Mouse (Mus musculus) small intestine, adult 2 months (tissue): ENCODE data around the gene Emg1. TPM values are rescaled to one million over a fixed set of nuclear protein-coding genes. Genes with fewer than 3 reads are reported as not detected.
"Not testable (repeated sequence)": the region's sequence is repeated elsewhere in the genome, so short reads cannot be mapped to it uniquely, and the experiment has no call there.

Experiments used
- H3K27ac ChIP-seq: fragments of 200-500 bp; 2 replicates; pipeline ENCODE4 v1.5.1; 2012; ENCODE audit warnings: low read depth, low read length, control low read depth, inconsistent platforms; ENCODE audit not compliant: insufficient read depth
- H3K27me3 ChIP-seq: fragments of 200-500 bp; 2 replicates; pipeline ENCODE4 v1.6.1; 2012; ENCODE audit warnings: mild to moderate bottlenecking, moderate library complexity, low read length, inconsistent platforms; ENCODE audit not compliant: control insufficient read depth, insufficient read depth
- H3K36me3 ChIP-seq: fragments of 200-500 bp; 2 replicates; pipeline ENCODE4 v1.6.1; 2012; ENCODE audit warnings: mild to moderate bottlenecking, low read length, control low read depth, inconsistent platforms; ENCODE audit not compliant: control insufficient read depth, insufficient read depth
- H3K4me1 ChIP-seq: fragments of 200-500 bp; 2 replicates; pipeline ENCODE4 v1.6.1; 2012; ENCODE audit warnings: low read length, inconsistent platforms, mixed read lengths; ENCODE audit not compliant: control insufficient read depth, insufficient read depth, insufficient read length
- H3K4me3 ChIP-seq: fragments of 200-500 bp; 2 replicates; pipeline ENCODE4 v1.5.1; 2012; ENCODE audit warnings: low read depth, mild to moderate bottlenecking, control low read depth, inconsistent platforms, low read length, moderate library complexity
- CTCF ChIP-seq: fragments of 200-500 bp; IDR thresholded peaks from 2 replicates; pipeline ENCODE4 v1.5.1; 2012; ENCODE audit warnings: low read depth, mild to moderate bottlenecking, control low read depth, inconsistent platforms, low read length, moderate library complexity, mixed read lengths; ENCODE audit not compliant: insufficient replicate concordance, insufficient read length; ENCODE audit errors: extremely low read depth
- POLR2A ChIP-seq: fragments of 200-500 bp; IDR thresholded peaks from 2 replicates; pipeline ENCODE4 v1.6.1; 2012; ENCODE audit warnings: low read depth, mild to moderate bottlenecking, control low read depth, inconsistent platforms, low read length, moderate library complexity
- WGBS: fragments of 180-500 bp; shearing (Covaris S2); methylation state at CpG from one replicate; pipeline ENCODE4 v1.1.7; 2018; 5-methylcytosine and 5-hydroxymethylcytosine counted together
- polyA plus RNA-seq: library from polyadenylated mRNA; depleted of rRNA; stranded (reverse); fragments of >200 nt; gene quantifications from 2 replicates; pipeline ENCODE4 v1.2.3, GENCODE M21; 2012

The Emg1 gene
- polyA plus RNA-seq, 1 experiment = 34.9 TPM

DNA sequence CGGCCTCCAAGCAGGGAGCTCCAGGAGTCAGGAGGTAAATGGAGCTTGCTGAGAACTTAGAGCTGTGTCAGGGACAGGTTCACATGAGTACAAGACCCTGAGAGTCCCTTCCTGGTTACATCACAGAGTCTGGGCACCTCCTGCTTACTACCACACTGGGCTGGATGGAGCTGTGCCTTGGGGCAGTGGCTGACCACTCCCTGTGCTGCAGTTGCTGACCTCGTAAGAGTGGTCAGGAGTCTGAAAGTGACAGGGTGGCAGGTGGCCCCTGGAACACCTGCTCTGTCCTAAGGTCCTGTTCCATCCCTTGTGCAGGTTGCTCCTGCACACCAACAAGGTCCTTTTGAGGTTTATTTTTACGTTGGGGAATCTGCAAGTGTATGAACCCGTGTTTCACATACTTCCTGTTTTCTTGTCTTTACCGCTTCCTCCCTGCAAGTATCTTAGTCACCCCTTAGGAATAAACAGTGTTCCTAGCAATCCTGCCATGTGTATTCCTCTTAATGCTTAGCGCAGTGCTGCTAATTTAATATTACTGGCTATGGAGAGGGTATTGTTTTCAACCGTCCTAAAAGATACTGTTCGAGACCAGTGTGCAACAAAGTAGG, 23.7 kb downstream of the Emg1 start:
- no peak for TF ChIP-seq POLR2A
- Histone ChIP-seq H3K27ac (no peak overlapping the region; the same call in 1 of the 2 replicates), H3K4me1 (peaks cover 26% of the 10 kb centered on the region; the same call in 1 of the 2 replicates), H3K4me3 (no peak overlapping the region), H3K27me3 (no peaks in the 10 kb centered on the region), H3K36me3 (peaks cover under 1% of the 10 kb centered on the region; the same call in 1 of the 2 replicates)
- WGBS = 61% methylated on average over 8 of the region's 8 CpGs

DNA sequence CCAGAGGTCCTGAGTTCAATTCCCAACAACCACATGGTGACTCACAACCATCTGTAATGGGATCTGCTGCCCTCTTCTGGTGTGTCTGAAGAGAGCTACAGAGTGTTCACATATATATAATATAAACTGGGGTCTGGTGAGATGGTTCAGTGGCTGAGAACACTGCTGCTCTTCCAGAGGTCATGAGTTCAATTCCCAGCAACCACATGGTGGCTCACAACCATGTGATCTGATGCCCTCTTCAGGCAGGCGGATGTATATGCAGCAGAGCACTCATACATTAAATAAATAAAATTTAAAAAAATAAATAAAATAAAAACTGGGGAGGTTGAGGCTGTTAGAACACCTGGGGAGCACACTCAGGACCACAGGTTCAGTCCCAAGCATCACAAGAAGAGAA, 25.3 kb downstream of the Emg1 start:
- 77% methylated on average over 1 of the region's 1 CpGs for WGBS
- TF ChIP-seq CTCF = peak; percentile 41; the same call in 1 of the 2 replicates
- H3K4me3 ChIP-seq, H3K36me3 ChIP-seq, H3K27me3 ChIP-seq: not testable (repeated sequence)
- peaks cover 29% of the 10 kb centered on the region; the same call in 1 of the 2 replicates for H3K4me1 ChIP-seq
- H3K27ac ChIP-seq = peak overlapping the region; percentile 86

DNA sequence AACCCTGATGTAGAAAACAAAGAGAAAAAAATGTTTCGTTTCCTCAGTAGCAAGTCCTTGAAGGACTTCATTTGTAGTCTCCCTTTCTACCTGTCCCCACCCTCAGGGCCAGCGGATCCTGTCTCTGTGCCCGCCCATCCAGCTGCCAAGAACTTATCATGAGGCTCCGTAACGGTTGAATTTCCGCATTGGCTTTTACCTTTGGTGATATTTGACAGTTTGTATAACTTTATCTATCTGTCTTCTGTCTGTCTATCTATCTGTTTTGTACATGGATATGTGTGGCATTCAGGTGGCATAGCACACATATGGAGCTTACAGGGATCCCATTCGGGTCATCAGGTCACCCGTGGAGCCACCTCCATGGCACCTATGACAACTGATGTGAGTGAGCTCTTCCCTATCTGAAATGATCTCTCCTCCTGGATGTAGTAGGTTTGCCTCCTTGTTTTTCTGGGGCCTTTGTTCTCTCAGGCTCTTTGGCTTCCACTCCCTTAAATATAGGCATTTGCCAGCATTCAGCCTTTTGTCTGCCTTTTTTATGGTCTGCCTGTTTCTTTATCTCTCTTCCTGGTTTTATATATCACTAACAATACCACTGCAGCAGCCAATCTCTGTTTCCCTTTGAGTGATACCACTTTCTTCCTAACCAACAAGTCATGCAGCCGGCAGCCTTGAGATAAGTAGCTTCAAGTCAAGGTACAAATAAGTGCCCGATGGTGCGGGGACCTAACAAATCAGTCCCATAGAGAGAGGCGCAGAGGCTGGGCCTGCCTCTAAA, 26.2 kb downstream of the Emg1 start:
- no peaks in the 10 kb centered on the region; the same call in 1 of the 2 replicates for H3K36me3 ChIP-seq
- H3K27me3 ChIP-seq = no peaks in the 10 kb centered on the region
- peaks cover 33% of the 10 kb centered on the region; the same call in 1 of the 2 replicates for H3K4me1 ChIP-seq
- no peak for TF ChIP-seq POLR2A
- TF ChIP-seq CTCF = no peak; the same call in 1 of the 2 replicates
- WGBS = 36% methylated on average over 12 of the region's 12 CpGs
- H3K27ac ChIP-seq = peak overlapping the region; percentile 86
- H3K4me3 ChIP-seq = no peak overlapping the region

- Histone ChIP-seq H3K27me3 (no peaks in the 10 kb centered on the region), H3K27ac (peak overlapping the region; percentile 74), H3K4me3 (no peak overlapping the region), H3K36me3 (no peaks in the 10 kb centered on the region; the same call in 1 of the 2 replicates), H3K4me1 (peaks cover 40% of the 10 kb centered on the region)
- TF ChIP-seq CTCF (no peak), POLR2A (no peak)
- 46% methylated on average over 14 of the region's 14 CpGs for WGBS
Measured at GRCm38 (mm10) chr6:124683591-124684417, 28.2 kb downstream of the Emg1 start.

GRCm38 (mm10) chr6:124682291-124682690, 29.7 kb downstream of the Emg1 start:
- not testable (repeated sequence) for H3K36me3 ChIP-seq, H3K4me3 ChIP-seq, H3K27ac ChIP-seq, H3K27me3 ChIP-seq
- peaks cover 41% of the 10 kb centered on the region for H3K4me1 ChIP-seq
- WGBS = 76% methylated on average over 6 of the region's 6 CpGs

- Histone ChIP-seq H3K27ac (peak overlapping the region; percentile 97), H3K36me3 (peaks cover 4% of the 10 kb centered on the region; the same call in 1 of the 2 replicates), H3K4me3 (no peak overlapping the region), H3K4me1 (peaks cover 34% of the 10 kb centered on the region), H3K27me3 (no peaks in the 10 kb centered on the region)
- TF ChIP-seq CTCF = no peak
- no peak for TF ChIP-seq POLR2A
- WGBS = 33% methylated on average over 3 of the region's 3 CpGs
Measured at GRCm38 (mm10) chr6:124679486-124679885, 32.5 kb downstream of the Emg1 start.

DNA sequence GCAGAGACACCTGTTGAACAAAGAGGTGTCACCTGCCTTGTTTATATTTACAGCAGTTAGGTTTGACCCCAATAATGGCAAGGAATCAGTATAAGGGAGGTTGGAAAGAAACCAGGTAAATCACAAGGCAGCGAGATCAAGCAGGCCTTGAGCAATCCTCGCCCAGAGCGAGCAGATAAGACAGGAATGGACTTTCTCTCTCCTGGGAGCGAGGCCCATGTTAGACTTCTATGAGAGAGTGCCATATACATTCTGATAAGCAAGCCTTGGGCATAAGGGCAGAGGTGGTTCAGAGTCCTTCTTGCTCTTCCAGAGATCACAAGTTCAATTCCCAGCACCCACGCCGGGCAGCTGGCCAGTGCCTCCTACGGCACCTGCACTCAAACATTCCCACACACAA, 33.2 kb downstream of the Emg1 start:
- Histone ChIP-seq H3K36me3 (peaks cover 9% of the 10 kb centered on the region), H3K4me3 (no peak overlapping the region; the same call in 1 of the 2 replicates), H3K4me1 (peaks cover 29% of the 10 kb centered on the region), H3K27me3 (no peaks in the 10 kb centered on the region), H3K27ac (peak overlapping the region; percentile 97)
- TF ChIP-seq POLR2A (no peak), CTCF (no peak)
- 24% methylated on average over 7 of the region's 7 CpGs for WGBS
